Mouse (Mus musculus): Measurements from ENCODE around the gene Defb20.

DNA sequence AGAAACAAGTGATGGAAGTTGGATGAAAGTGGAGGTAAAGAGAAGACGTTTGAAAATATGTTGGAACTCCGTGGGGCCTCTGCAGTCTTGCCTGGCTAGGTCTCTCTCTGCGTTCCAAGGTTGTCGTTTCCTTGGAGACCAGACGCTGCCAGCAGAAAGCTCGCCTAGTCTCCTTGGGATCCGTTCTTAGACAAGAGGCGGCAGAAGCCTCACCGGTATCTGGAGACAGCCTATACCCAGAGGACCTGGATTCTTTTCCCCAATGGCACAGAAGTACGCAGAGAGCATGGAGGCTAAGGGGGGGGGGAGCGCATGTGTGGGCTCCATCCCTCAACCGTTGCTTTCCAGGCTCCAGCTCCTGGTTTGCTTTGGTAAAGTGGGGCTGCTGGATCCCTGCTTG is 49.4 kb upstream of the Defb20 start:
- TF ChIP-seq POLR2A (IDR thresholded peaks at IDR 0.05; ENCODE audit: insufficient read depth, low read depth, low read length) (no peak), CTCF (IDR thresholded peaks at IDR 0.05; ENCODE audit: insufficient read depth, low read depth, low read length) (no peak)
